Mouse (Mus musculus) heart, embryonic 14.5 days (tissue): Measurements from ENCODE around the gene Anp32a. TPM values are rescaled to one million over a fixed set of nuclear protein-coding genes. Genes with fewer than 3 reads are reported as not detected.

Experiments
- ATAC-seq: fragments of 200-750 bp; cut with Nextera tagmentation; 2 replicates; pipeline ENCODE4 v1.8.0; 2017; ENCODE audit warnings: low read depth, moderate TSS enrichment; ENCODE audit not compliant: insufficient number of reproducible peaks, insufficient read depth, low FRiP score
- H3K27ac ChIP-seq, 2 experiments: fragments of 200-500 bp in 1 of 2; fragments of 300-500 bp in 1 of 2; sonication (generic) in 1 of 2; replicated peaks in 1 of 2; 2 replicates each; pipeline ENCODE4 v1.5.1; 2012 to 2014; ENCODE audit warnings: low read depth in 2 of 2, low read length in 2 of 2, control low read depth in 1 of 2, mild to moderate bottlenecking in 1 of 2, mixed read lengths in 1 of 2; ENCODE audit not compliant: control insufficient read depth in 1 of 2, insufficient read depth in 1 of 2
- H3K27me3 ChIP-seq: fragments of 300-500 bp; sonication (generic); 2 replicates; pipeline ENCODE4 v1.6.1; 2014; ENCODE audit warnings: mild to moderate bottlenecking, low read length, control low read depth; ENCODE audit not compliant: control insufficient read depth, insufficient read depth
- H3K36me3 ChIP-seq: fragments of 300-500 bp; sonication (generic); 2 replicates; pipeline ENCODE4 v1.6.1; 2014; ENCODE audit warnings: mild to moderate bottlenecking, control low read depth, low read length, mixed read lengths; ENCODE audit not compliant: control insufficient read depth, insufficient read depth
- H3K4me1 ChIP-seq, 2 experiments: fragments of 200-500 bp in 1 of 2; fragments of 300-500 bp in 1 of 2; sonication (generic) in 1 of 2; 2 replicates each; pipeline ENCODE4 v1.6.1; 2012 to 2014; ENCODE audit warnings: low read length in 2 of 2, control low read depth in 1 of 2, mixed read lengths in 1 of 2; ENCODE audit not compliant: control insufficient read depth in 2 of 2, insufficient read depth in 2 of 2
- H3K4me2 ChIP-seq: fragments of 300-500 bp; sonication (generic); 2 replicates; pipeline ENCODE4 v1.6.1; 2014; ENCODE audit warnings: mild to moderate bottlenecking, low read length
- H3K4me3 ChIP-seq, 2 experiments: fragments of 200-500 bp in 1 of 2; fragments of 300-500 bp in 1 of 2; sonication (generic) in 1 of 2; 2 replicates each; pipeline ENCODE4 v1.5.1; 2012 to 2014; ENCODE audit warnings: low read length in 2 of 2, mild to moderate bottlenecking in 2 of 2, control low read depth in 1 of 2, low read depth in 1 of 2, moderate library complexity in 1 of 2; ENCODE audit not compliant: control insufficient read depth in 1 of 2, insufficient read depth in 1 of 2
- H3K9ac ChIP-seq: fragments of 300-500 bp; sonication (generic); 2 replicates; pipeline ENCODE4 v1.6.1; 2014; ENCODE audit warnings: mild to moderate bottlenecking, low read length
- H3K9me3 ChIP-seq: fragments of 300-500 bp; sonication (generic); 2 replicates; pipeline ENCODE4 v1.6.1; 2016; ENCODE audit warnings: low read length, control low read depth; ENCODE audit not compliant: control insufficient read depth
- WGBS: fragments of 180-500 bp; shearing (Covaris S2); extraction: QIAGEN DNeasy Blood & Tissue Kit; methylation state at CpG from one replicate; pipeline ENCODE4 v1.1.7; 2014; 5-methylcytosine and 5-hydroxymethylcytosine counted together
- polyA plus RNA-seq: library from polyadenylated mRNA; unstranded; fragments of >200 nt; fragmentation: Nextera tagmentation; extraction: Ambion mirVana; gene quantifications from 2 replicates; pipeline ENCODE4 v1.2.1, GENCODE M21; 2014

The Anp32a gene
- 92.8 and 109 TPM in 2 replicates for polyA plus RNA-seq

DNA sequence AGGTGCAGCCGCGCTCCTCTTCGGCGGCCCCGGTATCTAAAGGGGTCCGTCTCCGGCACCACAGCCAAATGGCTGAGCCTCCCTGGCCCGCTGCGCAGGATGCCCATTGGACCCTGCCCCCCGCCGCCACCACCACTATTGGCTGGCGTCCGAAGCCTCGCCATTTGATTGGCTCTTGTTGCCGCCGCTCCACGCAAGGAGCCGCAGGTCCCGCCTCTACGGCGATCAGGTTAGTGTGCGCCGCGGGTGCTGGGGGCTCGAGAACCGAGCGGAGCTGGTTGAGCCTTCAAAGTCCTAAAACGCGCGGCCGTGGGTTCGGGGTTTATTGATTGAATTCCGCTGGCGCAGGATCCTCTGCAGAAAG lies at the start of gene Anp32a:
Gene Anp32a (plus strand): TSS at position 171 of the 364 bp plus-strand sequence.
- WGBS: under 1% methylated on average over 30 of the region's 34 CpGs
- no peaks in the 10 kb centered on the region for H3K27me3 ChIP-seq
- peaks cover 9 to 25% of the 10 kb centered on the region in 2 experiments for H3K4me1 ChIP-seq
- peak within 1 kb of the TSS; percentile 71 for H3K4me2 ChIP-seq
- H3K9ac ChIP-seq: peak within 1 kb of the TSS; percentile 100
- peak within 1 kb of the TSS; percentile 99 to 100 for H3K27ac ChIP-seq
- no peaks in the 10 kb centered on the region for H3K9me3 ChIP-seq
- ATAC-seq: peak; percentile 90
- H3K4me3 ChIP-seq: peak within 1 kb of the TSS; percentile 78 to 88
- H3K36me3 ChIP-seq: no peaks in the 10 kb centered on the region

DNA sequence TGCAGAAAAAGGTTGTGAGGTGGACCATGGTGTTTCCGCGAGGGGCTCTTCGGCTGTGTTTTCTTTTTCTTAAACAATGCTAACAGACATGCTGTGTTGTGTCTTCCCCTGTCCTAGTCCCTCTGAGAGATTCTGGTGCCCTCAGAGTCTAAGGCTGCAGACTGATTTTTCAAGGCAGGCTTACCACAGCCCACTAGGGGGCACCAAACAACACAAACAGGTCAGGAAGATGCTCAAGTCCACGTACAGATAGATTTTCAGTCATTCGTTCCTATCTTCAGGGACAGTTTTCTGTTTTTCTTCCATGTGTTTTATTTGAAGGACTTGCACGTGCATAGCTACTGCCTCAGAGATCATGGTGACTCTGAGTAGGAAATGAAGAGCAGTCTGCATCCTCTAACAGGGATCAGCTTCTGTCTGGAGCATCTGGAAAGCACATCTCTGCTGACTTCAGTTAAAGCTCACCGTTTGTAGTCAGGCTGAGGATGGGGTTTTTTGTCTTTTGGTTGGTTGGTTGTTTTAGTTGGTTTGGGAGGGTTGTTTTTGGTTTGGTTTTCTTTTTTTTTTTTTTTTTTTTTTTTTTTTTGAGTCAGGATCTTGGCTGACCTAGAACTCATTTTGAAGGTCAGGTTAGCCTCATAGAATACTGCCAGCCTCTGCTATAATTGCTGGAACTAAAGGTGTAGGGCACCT lies 45.9 kb upstream of the Anp32a start:
- Histone ChIP-seq H3K4me3 (no peak overlapping the region), H3K27ac (no peak overlapping the region), H3K4me2 (no peak overlapping the region), H3K9me3 (no peaks in the 10 kb centered on the region), H3K27me3 (no peaks in the 10 kb centered on the region), H3K4me1 (peaks cover 0 to 2% of the 10 kb centered on the region in 2 experiments; a peak in 2 of 4 replicates), H3K36me3 (no peaks in the 10 kb centered on the region), H3K9ac (no peak overlapping the region)
- 29% methylated on average over 7 of the region's 7 CpGs for WGBS
- no peak for ATAC-seq

DNA sequence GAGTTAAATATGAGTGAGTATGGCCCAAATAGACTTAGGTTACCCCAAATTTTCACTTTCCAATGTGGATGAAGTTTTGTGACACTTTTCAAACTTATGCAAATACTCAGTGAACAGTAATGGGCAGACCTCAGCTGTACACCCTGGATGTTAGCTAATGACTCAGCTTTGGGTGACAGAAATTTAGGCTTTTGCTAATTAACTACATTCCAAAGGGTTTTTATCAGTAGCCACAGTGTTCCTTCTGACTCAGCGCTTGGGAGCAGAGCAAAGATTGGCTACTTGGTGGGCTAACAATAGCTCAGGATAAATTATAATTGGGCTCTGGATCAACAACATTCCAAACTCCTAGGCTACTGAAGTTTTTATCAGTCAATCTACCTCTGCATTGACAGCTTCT lies 44.2 kb upstream of the Anp32a start:
- ATAC-seq: no peak
- Histone ChIP-seq H3K36me3 (no peaks in the 10 kb centered on the region), H3K9ac (no peak overlapping the region), H3K27ac (no peak overlapping the region), H3K4me2 (no peak overlapping the region), H3K4me3 (no peak overlapping the region), H3K4me1 (peaks cover 0 to 2% of the 10 kb centered on the region in 2 experiments; a peak in 2 of 4 replicates), H3K27me3 (no peaks in the 10 kb centered on the region), H3K9me3 (no peaks in the 10 kb centered on the region)
- WGBS: 29% methylated on average over 1 of the region's 1 CpGs

DNA sequence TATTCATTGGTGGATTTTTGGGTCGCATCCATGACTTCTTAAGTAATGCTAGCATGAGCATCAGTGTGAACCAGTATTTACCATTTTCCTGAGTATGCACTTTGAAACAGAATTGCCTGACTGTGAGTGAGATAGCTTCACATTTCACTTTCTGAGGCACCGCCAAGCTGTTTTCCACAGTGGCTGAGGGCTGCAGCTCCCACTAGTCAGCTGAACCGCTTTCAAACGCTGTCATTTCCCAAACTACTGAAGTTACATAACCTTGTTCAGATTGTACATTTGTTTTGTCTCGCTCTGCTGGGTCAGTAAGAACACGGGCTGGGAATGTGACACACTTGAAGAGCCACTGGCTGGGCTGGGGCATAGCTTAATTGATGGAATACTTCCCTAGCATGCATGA lies 25.5 kb upstream of the Anp32a start:
- no peaks in the 10 kb centered on the region for H3K36me3 ChIP-seq
- H3K4me3 ChIP-seq: no peak overlapping the region
- H3K4me1 ChIP-seq: no peaks in the 10 kb centered on the region

DNA sequence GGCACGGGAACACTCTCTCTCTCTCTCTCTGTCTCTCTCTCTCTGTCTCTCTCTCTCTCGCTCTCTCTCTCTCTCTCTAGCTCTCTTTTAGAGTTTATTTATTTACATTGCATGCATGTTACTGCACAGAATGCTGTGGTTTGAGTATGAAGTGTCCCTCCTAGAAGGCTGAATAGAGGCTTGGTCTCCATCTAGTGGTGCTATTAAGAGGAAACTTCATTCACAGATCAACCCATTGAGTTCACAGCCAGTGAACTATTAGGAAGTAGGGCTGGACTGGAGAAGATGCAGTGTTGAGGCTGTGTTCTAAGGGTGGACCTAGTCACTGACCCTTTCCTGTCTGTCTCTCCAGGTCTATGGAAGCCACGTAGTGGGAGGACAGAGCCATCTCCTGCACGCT lies 22.4 kb upstream of the Anp32a start:
- H3K4me3 ChIP-seq: no peak overlapping the region
- H3K9me3 ChIP-seq: peaks cover 6% of the 10 kb centered on the region
- no peaks in the 10 kb centered on the region for H3K4me1 ChIP-seq
- 80% methylated on average over 4 of the region's 4 CpGs for WGBS
- H3K4me2 ChIP-seq: no peak overlapping the region
- H3K9ac ChIP-seq: no peak overlapping the region
- H3K36me3 ChIP-seq: no peaks in the 10 kb centered on the region
- no peak for ATAC-seq
- no peaks in the 10 kb centered on the region for H3K27me3 ChIP-seq
- no peak overlapping the region for H3K27ac ChIP-seq

More for the DNA sequence above, 25.5 kb upstream of the Anp32a start:
- Histone ChIP-seq H3K4me2 (no peak overlapping the region), H3K9me3 (0 out of 2 replicates have a peak, but pooled peaks cover 2% of the 10 kb centered on the region), H3K27ac (no peak overlapping the region), H3K27me3 (no peaks in the 10 kb centered on the region), H3K9ac (no peak overlapping the region)
- no peak for ATAC-seq
- 80% methylated on average over 6 of the region's 6 CpGs for WGBS

DNA sequence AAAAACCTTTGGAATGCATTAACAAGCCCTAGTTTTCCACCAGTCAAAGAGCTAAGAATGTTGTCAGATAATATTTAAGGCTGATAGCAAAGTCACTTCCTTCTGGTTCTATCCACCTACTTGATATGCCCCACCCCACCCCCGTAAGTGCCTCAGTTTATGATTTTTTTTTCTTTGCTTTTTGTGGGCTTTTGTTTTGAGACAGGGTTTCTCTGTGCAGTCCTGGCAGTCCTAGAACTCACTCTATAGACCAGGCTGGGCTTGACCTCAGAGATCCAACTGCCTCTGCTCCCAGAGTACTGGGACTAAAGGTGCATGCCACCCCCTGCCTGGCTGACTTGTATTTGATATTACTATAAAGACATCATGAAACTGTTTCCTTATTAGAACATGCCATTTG lies 17.3 kb upstream of the Anp32a start:
- no peaks in the 10 kb centered on the region for H3K4me1 ChIP-seq

DNA sequence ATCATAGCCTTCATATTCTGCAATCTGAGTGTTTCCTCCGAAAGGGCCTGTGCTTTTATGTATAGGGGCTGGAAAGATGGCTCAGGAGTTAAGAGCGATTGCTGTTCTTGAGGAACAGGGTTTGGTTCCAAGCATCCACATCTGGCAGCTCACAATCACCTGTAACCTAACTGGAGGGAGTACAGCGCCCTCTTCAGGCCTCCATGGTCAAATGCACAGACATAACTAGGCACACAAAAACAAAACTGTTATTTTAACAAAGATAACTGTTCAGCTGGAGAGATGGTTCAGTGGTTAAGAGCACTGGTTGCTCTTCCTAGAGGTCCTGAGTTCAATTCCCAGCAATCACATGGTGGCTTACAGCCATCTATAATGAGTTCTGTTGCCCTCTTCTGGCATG lies 15.1 kb upstream of the Anp32a start:
- Histone ChIP-seq H3K27ac (no peak overlapping the region), H3K4me1 (no peaks in the 10 kb centered on the region), H3K27me3 (no peaks in the 10 kb centered on the region), H3K4me3 (no peak overlapping the region), H3K4me2 (no peak overlapping the region), H3K9ac (no peak overlapping the region), H3K36me3 (no peaks in the 10 kb centered on the region), H3K9me3 (peaks cover 3% of the 10 kb centered on the region)
- WGBS: 69% methylated on average over 3 of the region's 3 CpGs
- no peak for ATAC-seq

More for the DNA sequence above, 17.3 kb upstream of the Anp32a start:
- Histone ChIP-seq H3K4me3 (no peak overlapping the region), H3K36me3 (no peaks in the 10 kb centered on the region), H3K27ac (no peak overlapping the region), H3K27me3 (no peaks in the 10 kb centered on the region), H3K4me2 (no peak overlapping the region), H3K9me3 (peaks cover 4% of the 10 kb centered on the region), H3K9ac (no peak overlapping the region)
- ATAC-seq: no peak
- 63% methylated on average over 1 of the region's 1 CpGs for WGBS
